Mouse (Mus musculus) brown adipose tissue, adult 24 weeks (tissue): ENCODE data around the gene Tepsin. TPM values are rescaled to one million over a fixed set of nuclear protein-coding genes. Genes with fewer than 3 reads are reported as not detected.

ENCODE experiments used
- H3K27ac ChIP-seq: fragments of 200-500 bp; replicated peaks from 2 replicates; pipeline ENCODE4 v1.5.1; 2012; ENCODE audit warnings: low read depth, mild to moderate bottlenecking, low read length
- H3K4me1 ChIP-seq: fragments of 200-500 bp; 2 replicates; pipeline ENCODE4 v1.6.1; 2012; ENCODE audit warnings: low read length, mixed read lengths; ENCODE audit not compliant: control insufficient read depth, insufficient read depth, insufficient read length
- H3K4me3 ChIP-seq: fragments of 200-500 bp; 2 replicates; pipeline ENCODE4 v1.5.1; 2012; ENCODE audit warnings: low read depth, mild to moderate bottlenecking, low read length, moderate library complexity; ENCODE audit not compliant: insufficient read depth
- polyA plus RNA-seq: library from polyadenylated mRNA; stranded (reverse); fragments of >200 nt; gene quantifications from 2 replicates; pipeline ENCODE4 v1.2.4, GENCODE M21; 2012; ENCODE audit not compliant: missing spikeins, insufficient read depth, insufficient read length

Gene Tepsin
- polyA plus RNA-seq, 1 experiment: 4.8 TPM

- Histone ChIP-seq H3K4me1 (peaks cover 7% of the 10 kb centered on the region), H3K4me3 (no peak overlapping the region), H3K27ac (no peak overlapping the region)
Observed at GRCm38 (mm10) chr11:120090661-120091060, 7.9 kb downstream of the Tepsin start.

GRCm38 (mm10) chr11:120086702-120087152 lies 11.8 kb downstream of the Tepsin start, which contains the start of gene Cep131:
Gene Cep131 (minus strand): TSS chr11:120086827.
- Histone ChIP-seq H3K27ac (no peak within 1 kb of the TSS), H3K4me1 (peaks cover 7% of the 10 kb centered on the region), H3K4me3 (peak within 1 kb of the TSS; percentile 85)

GRCm38 (mm10) chr11:120085891-120086627 lies 12.5 kb downstream of the Tepsin start:
- no peak overlapping the region for H3K27ac ChIP-seq
- H3K4me3 ChIP-seq: peak overlapping the region; percentile 85
- H3K4me1 ChIP-seq: peaks cover 7% of the 10 kb centered on the region

DNA sequence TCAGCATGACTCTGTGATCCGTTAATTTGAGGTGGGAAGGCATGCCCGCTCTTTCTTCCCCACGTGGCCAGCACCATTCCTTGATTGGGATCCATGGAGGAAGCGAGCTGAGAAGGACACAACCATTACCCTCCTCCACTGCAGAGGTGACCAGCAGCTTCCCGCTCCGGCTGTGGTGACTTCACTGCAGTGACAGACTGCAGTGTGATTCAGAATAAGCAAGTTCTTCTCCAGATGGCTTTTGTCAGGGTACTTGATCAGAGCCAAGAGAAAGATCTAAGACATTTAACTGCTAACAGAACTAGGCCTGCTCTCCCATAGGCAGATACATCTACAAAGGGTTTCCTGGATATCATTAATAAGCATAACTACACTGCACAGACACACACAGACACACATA lies 18.2 kb downstream of the Tepsin start:
- no peak overlapping the region for H3K4me3 ChIP-seq
- H3K27ac ChIP-seq: no peak overlapping the region
- no peaks in the 10 kb centered on the region for H3K4me1 ChIP-seq

- no peak overlapping the region for H3K4me3 ChIP-seq
- H3K4me1 ChIP-seq: no peaks in the 10 kb centered on the region
- H3K27ac ChIP-seq: no peak overlapping the region
Observed at GRCm38 (mm10) chr11:120076191-120076590, 22.3 kb downstream of the Tepsin start.

DNA sequence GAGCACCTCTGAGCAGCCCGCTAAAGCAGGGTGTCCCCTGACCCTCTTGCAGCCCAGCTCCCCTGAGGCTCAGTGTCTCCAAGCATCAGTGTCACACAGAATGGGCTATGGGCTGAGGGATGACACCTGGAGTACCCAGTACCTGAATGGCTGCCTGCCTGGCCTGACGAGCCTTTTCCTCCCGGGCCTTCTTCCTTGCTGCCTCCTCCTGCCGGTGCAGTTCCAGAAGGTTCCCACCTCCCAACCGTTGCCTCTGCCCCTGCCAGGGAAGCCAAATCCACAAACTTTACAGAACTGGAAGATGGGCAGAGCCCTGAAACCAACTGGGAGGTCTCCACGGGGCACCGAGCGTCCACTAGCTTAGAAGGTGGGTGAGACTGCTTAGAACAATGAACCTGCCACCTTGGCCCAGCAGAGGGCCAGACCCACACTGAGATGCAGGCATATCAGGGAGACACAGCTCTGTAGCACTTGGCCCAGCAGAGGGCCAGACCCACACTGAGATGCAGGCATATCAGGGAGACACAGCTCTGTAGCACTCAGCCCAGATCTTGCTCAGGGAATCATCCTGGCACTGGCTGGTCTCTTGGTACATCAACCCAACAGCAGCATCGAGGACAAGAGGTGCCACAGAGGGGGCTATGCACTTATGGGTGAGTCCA lies 25.4 kb downstream of the Tepsin start:
- Histone ChIP-seq H3K27ac (no peak overlapping the region), H3K4me1 (no peaks in the 10 kb centered on the region), H3K4me3 (no peak overlapping the region)

- Histone ChIP-seq H3K4me1 (no peaks in the 10 kb centered on the region), H3K27ac (no peak overlapping the region), H3K4me3 (no peak overlapping the region)
Observed at GRCm38 (mm10) chr11:120071731-120072320, 26.7 kb downstream of the Tepsin start.

- Histone ChIP-seq H3K4me1 (no peaks in the 10 kb centered on the region), H3K4me3 (no peak overlapping the region), H3K27ac (no peak overlapping the region)
Observed at GRCm38 (mm10) chr11:120071065-120071464, 27.5 kb downstream of the Tepsin start.

- no peak overlapping the region for H3K27ac ChIP-seq
- H3K4me1 ChIP-seq: no peaks in the 10 kb centered on the region
- H3K4me3 ChIP-seq: no peak overlapping the region
Observed at GRCm38 (mm10) chr11:120070286-120070930, 28.1 kb downstream of the Tepsin start.

- H3K4me1 ChIP-seq: no peaks in the 10 kb centered on the region
- H3K4me3 ChIP-seq: no peak overlapping the region
- H3K27ac ChIP-seq: no peak overlapping the region
Observed at GRCm38 (mm10) chr11:120069261-120069660, 29.3 kb downstream of the Tepsin start.

GRCm38 (mm10) chr11:120067834-120068233 lies 30.7 kb downstream of the Tepsin start:
- H3K27ac ChIP-seq: no peak overlapping the region
- no peak overlapping the region for H3K4me3 ChIP-seq
- H3K4me1 ChIP-seq: no peaks in the 10 kb centered on the region

DNA sequence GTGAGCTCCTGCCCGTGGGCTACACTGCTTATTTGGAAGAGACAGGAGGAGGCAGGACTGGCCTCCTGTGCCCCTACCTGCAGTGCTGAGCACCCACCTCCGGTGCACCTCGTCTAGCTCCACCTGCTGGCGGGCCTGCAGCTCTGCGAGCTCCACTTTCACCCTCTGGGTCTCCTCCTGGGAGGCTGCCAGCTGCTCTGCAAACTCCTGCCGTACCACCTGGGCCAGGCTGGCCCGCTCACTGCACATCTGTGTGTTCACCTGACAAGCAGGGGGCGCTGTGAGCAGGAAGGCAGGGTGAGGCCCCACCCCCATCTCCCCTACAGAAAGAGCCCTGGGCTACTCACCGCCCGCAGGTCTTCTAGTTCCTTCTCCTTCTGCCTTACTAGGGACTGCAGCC lies 33.2 kb downstream of the Tepsin start:
- no peaks in the 10 kb centered on the region for H3K4me1 ChIP-seq
- H3K27ac ChIP-seq: no peak overlapping the region
- no peak overlapping the region for H3K4me3 ChIP-seq

DNA sequence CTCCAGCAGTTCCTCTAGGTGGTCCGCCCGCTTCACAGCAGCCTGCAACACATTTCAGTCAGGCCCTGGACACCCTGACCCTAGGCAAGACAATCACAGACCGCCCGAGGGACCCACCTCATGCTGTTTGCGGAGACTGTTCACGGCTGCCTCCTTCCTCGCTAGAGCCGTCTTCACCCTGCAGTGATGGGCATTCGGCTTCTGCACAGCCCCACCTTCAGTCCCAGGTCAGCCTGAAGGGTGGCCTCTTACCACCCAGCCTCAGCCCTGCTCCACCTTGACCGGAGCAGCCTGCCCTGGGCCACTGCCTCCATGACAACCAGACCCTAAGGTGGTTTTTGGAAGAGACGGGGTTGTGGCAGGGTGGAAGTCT lies 33.9 kb downstream of the Tepsin start:
- H3K4me1 ChIP-seq: no peaks in the 10 kb centered on the region
- no peak overlapping the region for H3K27ac ChIP-seq
- no peak overlapping the region for H3K4me3 ChIP-seq

DNA sequence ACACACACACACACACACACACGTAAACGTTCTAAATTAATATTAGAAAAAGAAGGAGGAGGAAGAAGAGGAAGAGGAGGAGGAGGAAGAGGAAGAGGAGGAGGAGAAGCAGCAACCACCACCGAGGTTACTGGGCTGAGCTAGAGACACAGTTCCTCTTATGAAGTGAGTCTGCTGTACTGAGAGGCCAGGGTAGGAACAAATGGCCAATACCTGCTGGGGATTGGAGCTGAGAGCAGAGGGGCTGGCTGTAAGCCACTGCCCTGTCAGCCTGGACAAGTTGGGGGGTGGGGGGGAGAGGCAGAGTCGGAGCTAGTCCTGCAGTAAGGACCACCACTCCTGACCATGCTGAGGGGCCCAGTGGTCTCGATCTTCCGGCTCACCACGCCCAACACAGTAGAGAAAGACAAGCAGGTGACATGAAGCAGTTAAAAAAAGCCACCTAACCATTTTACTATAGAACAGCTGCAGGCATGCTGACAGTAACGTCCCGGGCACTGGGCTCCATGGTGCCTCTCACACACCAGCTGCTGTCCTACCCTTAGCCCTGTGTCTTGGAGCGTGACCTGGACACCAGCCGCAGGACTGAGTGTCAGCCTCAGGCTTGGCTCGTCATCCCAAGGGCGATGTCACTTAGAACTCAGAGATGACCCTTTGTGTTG lies 34.4 kb downstream of the Tepsin start:
- H3K4me3 ChIP-seq: no peak overlapping the region
- no peak overlapping the region for H3K27ac ChIP-seq
- no peaks in the 10 kb centered on the region for H3K4me1 ChIP-seq

DNA sequence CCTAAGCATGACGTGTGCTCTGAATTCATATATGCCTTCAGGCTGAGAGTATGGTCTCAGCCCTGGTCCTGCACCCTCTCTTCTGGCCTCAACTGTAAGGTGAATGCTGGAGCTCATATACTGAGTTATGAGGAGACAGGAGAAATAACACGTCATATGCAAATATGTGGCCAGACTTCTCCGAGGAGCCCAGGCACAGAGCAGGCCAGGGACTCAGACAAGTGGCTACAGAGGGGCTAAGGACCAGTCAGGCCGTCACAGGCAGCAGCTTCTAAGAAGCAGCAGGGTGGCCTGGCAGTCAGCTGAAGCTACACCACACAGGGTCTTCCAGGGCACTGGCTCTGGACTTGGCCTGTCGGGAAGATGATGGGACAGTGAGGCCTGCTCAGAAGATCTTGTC lies 35.2 kb downstream of the Tepsin start:
- H3K27ac ChIP-seq: no peak overlapping the region
- no peaks in the 10 kb centered on the region for H3K4me1 ChIP-seq
- H3K4me3 ChIP-seq: no peak overlapping the region
